Mouse (Mus musculus) hindbrain, embryonic 14.5 days (tissue): ENCODE measurements around the gene Olfml2a. TPM values are rescaled to one million over a fixed set of nuclear protein-coding genes. Genes with fewer than 3 reads are reported as not detected.

ENCODE experiments used
- ATAC-seq: fragments of 200-750 bp; cut with Nextera tagmentation; 2 replicates; pipeline ENCODE4 v1.8.0; 2017; ENCODE audit warnings: moderate number of reproducible peaks, mild to moderate bottlenecking, moderate TSS enrichment, moderate library complexity; ENCODE audit not compliant: low FRiP score
- DNase-seq: peaks from one replicate; pipeline ENCODE4 v3.0.0-alpha.2; 2015; ENCODE audit warnings: low spot score
- H3K27ac ChIP-seq: fragments of 300-500 bp; sonication (generic); 2 replicates; pipeline ENCODE4 v1.5.1; 2014; ENCODE audit warnings: mild to moderate bottlenecking, moderate library complexity
- H3K27me3 ChIP-seq: fragments of 300-500 bp; sonication (generic); 2 replicates; pipeline ENCODE4 v1.6.1; 2014; ENCODE audit warnings: mild to moderate bottlenecking, low read length, mixed read lengths; ENCODE audit not compliant: control insufficient read depth, insufficient read depth
- H3K36me3 ChIP-seq: fragments of 300-500 bp; sonication (generic); replicated peaks from 2 replicates; pipeline ENCODE4 v1.6.1; 2014; ENCODE audit not compliant: control insufficient read depth, insufficient read depth
- H3K4me1 ChIP-seq: fragments of 300-500 bp; sonication (generic); replicated peaks from 2 replicates; pipeline ENCODE4 v1.6.1; 2014; ENCODE audit warnings: antibody characterized with exemption, low read length, mixed read lengths; ENCODE audit not compliant: control insufficient read depth, insufficient read depth
- H3K4me2 ChIP-seq: fragments of 300-500 bp; sonication (generic); replicated peaks from 2 replicates; pipeline ENCODE4 v1.6.1; 2014; ENCODE audit warnings: mild to moderate bottlenecking, moderate library complexity
- H3K4me3 ChIP-seq: fragments of 300-500 bp; sonication (generic); replicated peaks from 2 replicates; pipeline ENCODE4 v1.5.1; 2014; ENCODE audit warnings: mild to moderate bottlenecking, low read length
- H3K9ac ChIP-seq: fragments of 300-500 bp; sonication (generic); 2 replicates; pipeline ENCODE4 v1.6.1; 2014
- H3K9me3 ChIP-seq: fragments of 300-500 bp; sonication (generic); 2 replicates; pipeline ENCODE4 v1.6.1; 2016; ENCODE audit warnings: low read length; ENCODE audit not compliant: control insufficient read depth
- WGBS: fragments of 180-500 bp; shearing (Covaris S2); extraction: QIAGEN DNeasy Blood & Tissue Kit; methylation state at CpG from one replicate; pipeline ENCODE4 v1.1.7; 2014; 5-methylcytosine and 5-hydroxymethylcytosine counted together
- polyA plus RNA-seq: library from polyadenylated mRNA; unstranded; fragments of >200 nt; fragmentation: Nextera tagmentation; extraction: Ambion mirVana; gene quantifications from 2 replicates; pipeline ENCODE4 v1.2.1, GENCODE M21; 2014

Gene Olfml2a
- polyA plus RNA-seq, 1 experiment from 2014 or later = 4.6 TPM

DNA sequence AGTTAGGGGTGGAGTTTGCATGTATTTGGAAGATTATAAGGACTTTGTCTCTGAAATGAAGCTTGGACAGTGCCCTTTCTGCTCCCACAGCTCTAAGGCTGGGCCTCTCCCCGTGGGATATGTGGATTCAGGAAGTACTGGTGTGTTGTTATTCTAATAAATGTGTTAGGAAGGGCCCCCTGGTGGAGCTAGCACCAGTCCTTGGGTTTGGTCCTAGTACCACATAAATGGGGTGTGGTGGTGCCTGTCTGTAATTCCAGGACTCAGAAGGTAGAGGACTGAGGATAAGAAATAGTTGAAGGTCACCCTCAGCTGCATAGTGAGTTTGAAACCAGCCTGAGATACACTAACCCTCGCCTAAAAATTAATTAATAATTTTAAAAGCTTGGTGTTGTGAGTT lies 41.4 kb downstream of the Olfml2a start:
- H3K9me3 ChIP-seq = no peaks in the 10 kb centered on the region
- H3K36me3 ChIP-seq = no peaks in the 10 kb centered on the region
- no peak overlapping the region for H3K4me2 ChIP-seq
- H3K27me3 ChIP-seq = no peaks in the 10 kb centered on the region
- 36% methylated on average over 2 of the region's 2 CpGs for WGBS
- ATAC-seq (no peak), DNase-seq (no peak)
- H3K27ac ChIP-seq = no peak overlapping the region
- H3K4me1 ChIP-seq = no peaks in the 10 kb centered on the region
- H3K4me3 ChIP-seq = no peak overlapping the region
- no peak overlapping the region for H3K9ac ChIP-seq

DNA sequence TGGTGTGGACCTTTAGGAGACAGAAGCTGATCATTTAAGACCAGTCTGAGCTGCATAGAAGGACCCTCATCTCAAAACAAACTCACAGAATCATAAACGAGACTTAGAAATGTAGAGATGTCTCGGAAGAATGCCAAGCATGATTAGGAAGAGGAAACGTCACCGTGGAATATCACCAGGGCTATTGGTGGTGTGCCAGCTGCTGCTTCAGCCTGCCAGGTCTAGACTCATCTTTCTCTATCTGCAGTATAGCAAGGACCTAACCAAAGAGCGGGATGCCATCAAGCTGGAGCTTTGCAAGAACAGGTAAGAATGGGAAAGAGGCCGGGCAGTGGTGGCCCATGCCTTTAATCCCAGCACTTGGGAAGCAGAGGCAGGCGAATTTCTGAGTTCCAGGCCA lies 41.9 kb downstream of the Olfml2a start:
- Histone ChIP-seq H3K4me1 (no peaks in the 10 kb centered on the region), H3K36me3 (no peaks in the 10 kb centered on the region), H3K9me3 (no peaks in the 10 kb centered on the region), H3K27me3 (no peaks in the 10 kb centered on the region), H3K9ac (no peak overlapping the region), H3K4me2 (no peak overlapping the region), H3K4me3 (no peak overlapping the region), H3K27ac (no peak overlapping the region)
- ATAC-seq = no peak
- no peak for DNase-seq
- WGBS = 84% methylated on average over 7 of the region's 7 CpGs

DNA sequence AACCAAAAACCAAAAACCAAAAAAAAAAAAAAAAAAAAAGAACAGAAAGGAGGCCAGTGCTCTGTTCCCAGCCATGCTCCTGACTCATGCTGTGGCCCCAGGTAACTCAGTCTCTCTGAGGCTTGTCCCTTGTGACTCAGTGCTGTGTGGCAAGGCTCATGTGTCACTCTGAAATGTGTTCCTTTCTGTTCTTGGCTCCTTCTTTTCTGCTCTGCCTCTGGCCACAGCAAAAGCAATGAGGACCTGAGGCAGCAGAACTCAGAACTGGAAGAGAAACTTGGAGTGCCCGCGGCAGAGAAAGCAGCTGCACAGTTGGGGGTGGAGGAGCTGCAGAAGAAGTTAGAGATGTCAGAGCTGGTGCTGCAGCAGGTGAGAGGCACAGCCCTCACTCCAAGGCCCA lies 42.4 kb downstream of the Olfml2a start:
- DNase-seq (no peak), ATAC-seq (no peak)
- Histone ChIP-seq H3K9ac (no peak overlapping the region), H3K27me3 (no peaks in the 10 kb centered on the region), H3K4me1 (no peaks in the 10 kb centered on the region), H3K4me3 (no peak overlapping the region), H3K27ac (no peak overlapping the region), H3K36me3 (no peaks in the 10 kb centered on the region), H3K9me3 (no peaks in the 10 kb centered on the region), H3K4me2 (no peak overlapping the region)
- 48% methylated on average over 2 of the region's 2 CpGs for WGBS

DNA sequence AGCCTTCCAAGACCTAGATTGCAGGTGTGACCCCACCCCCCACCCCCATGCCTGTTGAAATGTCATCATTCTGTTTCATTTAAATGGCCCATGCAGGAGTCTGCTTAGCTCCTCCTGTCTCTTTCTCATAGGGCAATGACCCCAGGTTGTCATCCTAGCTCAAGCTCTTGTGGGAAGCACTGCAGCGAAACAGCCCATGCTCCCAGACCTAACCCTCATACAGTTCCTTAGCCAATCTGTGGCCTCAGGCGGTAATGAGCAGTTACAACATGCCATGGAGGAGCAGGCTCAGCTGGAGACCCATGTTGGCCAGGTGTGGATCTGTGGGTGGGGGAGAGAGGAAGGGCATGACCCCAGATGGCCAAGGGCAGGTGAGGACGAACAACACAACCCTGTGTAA lies 43.4 kb downstream of the Olfml2a start:
- Histone ChIP-seq H3K4me1 (no peaks in the 10 kb centered on the region), H3K4me2 (no peak overlapping the region), H3K36me3 (no peaks in the 10 kb centered on the region), H3K4me3 (no peak overlapping the region), H3K27me3 (no peaks in the 10 kb centered on the region), H3K9ac (no peak overlapping the region), H3K9me3 (no peaks in the 10 kb centered on the region), H3K27ac (no peak overlapping the region)
- DNase-seq = no peak
- ATAC-seq = no peak
- WGBS = 87% methylated on average over 3 of the region's 3 CpGs

DNA sequence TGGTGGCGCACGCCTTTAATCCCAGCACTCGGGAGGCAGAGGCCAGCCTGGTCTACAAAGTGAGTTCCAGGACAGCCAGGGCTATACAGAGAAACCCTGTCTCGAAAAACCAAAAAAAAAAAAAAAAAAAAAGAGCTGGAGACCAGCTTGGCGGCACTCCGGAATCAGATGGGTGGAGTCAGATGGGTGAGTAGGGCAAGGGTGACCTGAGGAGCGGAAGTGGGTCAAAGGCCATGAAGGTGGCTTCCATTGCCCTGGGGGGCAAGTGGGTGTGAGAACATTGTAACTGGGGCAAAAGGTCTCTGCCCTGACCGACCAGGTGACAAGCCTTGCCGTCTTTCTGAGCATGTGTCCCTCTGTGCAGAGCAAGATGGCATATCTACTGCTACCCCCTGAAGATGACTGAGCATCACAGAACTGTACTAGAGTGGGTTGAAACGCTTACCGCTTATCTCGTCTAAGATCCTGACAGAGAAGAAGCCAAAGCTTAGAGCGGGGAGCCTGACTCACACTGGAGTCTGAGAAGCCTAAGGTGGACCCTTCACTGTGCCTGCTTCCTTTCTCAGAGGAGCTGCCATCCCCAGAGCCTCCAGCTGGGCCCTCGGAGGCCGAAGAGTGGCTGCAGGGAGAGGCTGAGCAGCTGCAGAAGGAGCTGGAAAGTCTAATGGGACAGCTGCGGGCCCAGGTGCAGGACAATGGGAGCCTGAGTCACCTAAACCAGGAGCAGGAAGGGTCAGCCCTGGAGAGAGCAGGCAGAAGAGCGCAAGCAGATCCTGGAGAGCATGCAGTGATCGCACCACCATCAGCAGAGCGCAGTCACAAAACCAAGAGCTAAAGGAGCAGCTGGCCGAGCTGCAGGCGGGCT lies 44.4 kb downstream of the Olfml2a start:
- no peak for DNase-seq
- H3K4me3 ChIP-seq = no peak overlapping the region
- no peaks in the 10 kb centered on the region for H3K36me3 ChIP-seq
- no peak for ATAC-seq
- H3K9me3 ChIP-seq = no peaks in the 10 kb centered on the region
- H3K9ac ChIP-seq = no peak overlapping the region
- 81% methylated on average over 20 of the region's 21 CpGs for WGBS
- H3K27ac ChIP-seq = no peak overlapping the region
- no peaks in the 10 kb centered on the region for H3K27me3 ChIP-seq
- H3K4me1 ChIP-seq = no peaks in the 10 kb centered on the region
- H3K4me2 ChIP-seq = no peak overlapping the region

DNA sequence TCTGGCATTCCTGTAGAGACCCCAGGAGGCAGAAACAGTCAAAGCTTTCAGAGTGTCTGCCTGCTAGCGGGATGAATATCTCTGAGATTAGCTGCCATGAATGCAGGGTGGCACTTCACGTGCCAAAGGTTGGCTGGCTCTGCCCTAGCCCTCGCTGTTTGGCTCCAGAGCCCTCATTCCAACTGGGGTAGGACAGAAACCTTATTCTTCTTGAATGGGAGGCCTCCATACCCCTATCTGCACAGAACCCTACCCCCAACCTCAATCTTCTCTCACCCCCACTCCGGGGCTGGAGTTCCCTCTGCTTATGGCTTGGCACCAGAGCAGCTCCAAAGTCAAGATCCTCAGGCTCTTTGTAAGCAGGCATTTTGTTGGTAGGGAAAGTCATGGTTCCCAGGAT lies 46.1 kb downstream of the Olfml2a start:
- Histone ChIP-seq H3K9me3 (no peaks in the 10 kb centered on the region), H3K4me2 (no peak overlapping the region), H3K27ac (no peak overlapping the region), H3K27me3 (no peaks in the 10 kb centered on the region), H3K4me3 (no peak overlapping the region), H3K4me1 (no peaks in the 10 kb centered on the region), H3K9ac (no peak overlapping the region), H3K36me3 (no peaks in the 10 kb centered on the region)
- 66% methylated on average over 4 of the region's 4 CpGs for WGBS
- ATAC-seq (no peak; the same call in 1 of the 2 replicates), DNase-seq (no peak)

DNA sequence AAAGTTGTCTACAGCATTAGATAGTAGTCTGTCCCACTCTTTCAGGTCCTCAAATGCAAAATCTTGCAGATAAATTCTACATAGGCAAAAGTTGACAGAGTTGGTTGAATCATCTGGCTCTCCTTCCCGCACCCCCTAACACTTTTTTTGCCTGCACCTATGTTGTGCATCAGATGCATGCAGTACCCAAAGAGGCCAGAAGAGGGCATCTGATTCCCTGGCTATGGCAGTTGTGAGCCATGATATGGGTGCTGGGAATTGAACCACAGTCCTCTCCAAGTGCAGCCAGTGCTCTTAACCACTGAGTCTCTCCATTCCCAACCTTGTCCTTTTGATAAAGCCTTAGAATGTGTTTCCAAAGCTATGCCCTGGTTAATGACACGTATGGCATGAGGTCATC lies 51.7 kb downstream of the Olfml2a start:
- no peaks in the 10 kb centered on the region for H3K27me3 ChIP-seq
- 99% methylated on average over 2 of the region's 2 CpGs for WGBS
- H3K4me3 ChIP-seq = no peak overlapping the region
- H3K9ac ChIP-seq = no peak overlapping the region
- ATAC-seq = no peak
- DNase-seq = no peak
- no peaks in the 10 kb centered on the region for H3K4me1 ChIP-seq
- H3K9me3 ChIP-seq = no peaks in the 10 kb centered on the region
- no peaks in the 10 kb centered on the region for H3K36me3 ChIP-seq
- no peak overlapping the region for H3K4me2 ChIP-seq
- H3K27ac ChIP-seq = no peak overlapping the region

DNA sequence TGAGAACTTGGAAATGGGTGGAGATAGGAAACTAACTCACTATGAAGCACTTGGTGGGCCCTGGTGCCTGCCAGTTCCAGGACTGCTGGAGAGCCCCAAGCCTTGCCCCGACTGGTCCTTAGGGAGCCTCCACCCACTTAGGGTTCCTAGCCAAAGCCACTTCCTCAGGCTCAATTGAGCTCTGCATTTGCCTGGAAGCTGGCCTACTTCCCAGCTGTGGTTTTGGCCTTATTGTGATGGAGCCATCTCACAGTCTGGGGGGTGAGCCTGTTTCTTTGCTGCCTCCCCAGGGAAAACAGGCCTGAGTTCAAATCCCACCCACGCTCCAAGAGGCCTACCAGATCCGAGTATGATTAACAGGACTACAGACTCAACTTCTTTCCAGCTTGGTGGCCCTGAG lies 54.8 kb downstream of the Olfml2a start:
- no peaks in the 10 kb centered on the region for H3K4me1 ChIP-seq
- ATAC-seq (no peak), DNase-seq (no peak)
- WGBS = 88% methylated on average over 3 of the region's 3 CpGs
- H3K4me3 ChIP-seq = no peak overlapping the region
- H3K9ac ChIP-seq = no peak overlapping the region
- no peaks in the 10 kb centered on the region for H3K9me3 ChIP-seq
- no peak overlapping the region for H3K27ac ChIP-seq
- no peaks in the 10 kb centered on the region for H3K27me3 ChIP-seq
- no peak overlapping the region for H3K4me2 ChIP-seq
- no peaks in the 10 kb centered on the region for H3K36me3 ChIP-seq

DNA sequence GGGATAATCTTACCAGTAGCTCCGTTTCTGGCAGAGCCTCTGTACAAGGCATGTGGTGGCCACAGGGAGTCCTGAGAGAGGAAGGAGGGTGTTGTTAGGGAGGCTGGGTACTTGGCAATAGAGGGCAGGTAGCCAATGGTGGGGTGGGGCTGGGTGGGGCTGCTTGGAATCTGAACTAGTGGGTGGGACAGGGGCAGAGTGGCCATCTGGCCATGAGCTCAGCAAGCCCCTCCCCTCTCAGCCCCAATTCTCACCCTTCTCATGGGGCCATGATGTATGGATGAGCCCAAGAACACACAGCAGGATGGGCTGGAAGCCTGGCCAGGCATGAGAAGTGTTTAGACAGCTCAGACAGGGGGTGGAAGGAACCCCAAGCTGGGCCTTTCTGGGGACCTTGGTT lies 55.6 kb downstream of the Olfml2a start:
- H3K27ac ChIP-seq = no peak overlapping the region
- no peak overlapping the region for H3K4me3 ChIP-seq
- H3K4me2 ChIP-seq = no peak overlapping the region
- H3K9ac ChIP-seq = no peak overlapping the region
- ATAC-seq (0 out of 2 replicates have a peak, but pooled peaks have one; percentile 11), DNase-seq (no peak)
- 67% methylated on average over 1 of the region's 1 CpGs for WGBS
- no peaks in the 10 kb centered on the region for H3K4me1 ChIP-seq
- H3K36me3 ChIP-seq = no peaks in the 10 kb centered on the region
- no peaks in the 10 kb centered on the region for H3K27me3 ChIP-seq
- no peaks in the 10 kb centered on the region for H3K9me3 ChIP-seq
